Mouse (Mus musculus): ENCODE results near the gene Bik. TPM values are rescaled to one million over a fixed set of nuclear protein-coding genes. Genes with fewer than 3 reads are reported as not detected.

Bik gene
- polyA plus RNA-seq, 1 experiment from 2014 or later, result 3.2 TPM

- H3K4me2 ChIP-seq (ENCODE audit: low read depth, severe bottlenecking), result no peak overlapping the region
- 87% methylated on average over 20 of the region's 20 CpGs for whole genome bisulfite sequencing
- DNase-seq (ENCODE audit: low spot score) (no peak), ATAC-seq (ENCODE audit: insufficient number of reproducible peaks, low FRiP score, low TSS enrichment, low read depth) (no peak)
- H3K27ac ChIP-seq (replicated peaks; ENCODE audit: low read depth, low read length), result no peak overlapping the region
- H3K9ac ChIP-seq (ENCODE audit: low read length), result no peak overlapping the region
- H3K4me1 ChIP-seq (ENCODE audit: control insufficient read depth, insufficient read depth, low read length), result no peaks in the 10 kb centered on the region
- H3K9me3 ChIP-seq (ENCODE audit: control insufficient read depth, low read length), result no peaks in the 10 kb centered on the region
- no peaks in the 10 kb centered on the region for H3K27me3 ChIP-seq (ENCODE audit: control insufficient read depth, insufficient read depth, low read length)
- H3K36me3 ChIP-seq (ENCODE audit: control insufficient read depth, insufficient read depth, low read length), result no peaks in the 10 kb centered on the region
- no peak overlapping the region for H3K4me3 ChIP-seq (ENCODE audit: low read depth, low read length)
These were observed 37.2 kb upstream of the Bik start for GRCm38 (mm10) chr15:83489471-83489870.

- H3K4me1 ChIP-seq (ENCODE audit: control insufficient read depth, insufficient read depth, low read length), result no peaks in the 10 kb centered on the region
- H3K4me2 ChIP-seq (ENCODE audit: low read depth, severe bottlenecking), result no peak overlapping the region
- H3K9me3 ChIP-seq (ENCODE audit: control insufficient read depth, low read length), result no peaks in the 10 kb centered on the region
- no peaks in the 10 kb centered on the region for H3K27me3 ChIP-seq (ENCODE audit: control insufficient read depth, insufficient read depth, low read length)
- no peak overlapping the region for H3K4me3 ChIP-seq (ENCODE audit: low read depth, low read length)
- ATAC-seq (ENCODE audit: insufficient number of reproducible peaks, low FRiP score, low TSS enrichment, low read depth) (no peak), DNase-seq (ENCODE audit: low spot score) (no peak)
- H3K27ac ChIP-seq (replicated peaks; ENCODE audit: low read depth, low read length), result no peak overlapping the region
- H3K9ac ChIP-seq (ENCODE audit: low read length), result no peak overlapping the region
- WGBS, result 88% methylated on average over 5 of the region's 5 CpGs
- no peaks in the 10 kb centered on the region for H3K36me3 ChIP-seq (ENCODE audit: control insufficient read depth, insufficient read depth, low read length)
These were observed 34.8 kb upstream of the Bik start for GRCm38 (mm10) chr15:83491891-83492290.

GRCm38 (mm10) chr15:83493856-83494571 is 32.6 kb upstream of the Bik start:
- Histone ChIP-seq H3K9me3 (ENCODE audit: control insufficient read depth, low read length) (no peaks in the 10 kb centered on the region), H3K27me3 (ENCODE audit: control insufficient read depth, insufficient read depth, low read length) (no peaks in the 10 kb centered on the region), H3K27ac (replicated peaks; ENCODE audit: low read depth, low read length) (no peak overlapping the region), H3K4me2 (ENCODE audit: low read depth, severe bottlenecking) (no peak overlapping the region), H3K4me1 (ENCODE audit: control insufficient read depth, insufficient read depth, low read length) (no peaks in the 10 kb centered on the region), H3K9ac (ENCODE audit: low read length) (no peak overlapping the region), H3K4me3 (ENCODE audit: low read depth, low read length) (no peak overlapping the region), H3K36me3 (ENCODE audit: control insufficient read depth, insufficient read depth, low read length) (no peaks in the 10 kb centered on the region)
- ATAC-seq (ENCODE audit: insufficient number of reproducible peaks, low FRiP score, low TSS enrichment, low read depth) (no peak), DNase-seq (ENCODE audit: low spot score) (no peak)
- WGBS, result 74% methylated on average over 7 of the region's 7 CpGs

GRCm38 (mm10) chr15:83494572-83494920 is 32.1 kb upstream of the Bik start:
- Histone ChIP-seq H3K4me1 (ENCODE audit: control insufficient read depth, insufficient read depth, low read length) (no peaks in the 10 kb centered on the region), H3K4me2 (ENCODE audit: low read depth, severe bottlenecking) (no peak overlapping the region), H3K27me3 (ENCODE audit: control insufficient read depth, insufficient read depth, low read length) (no peaks in the 10 kb centered on the region), H3K36me3 (ENCODE audit: control insufficient read depth, insufficient read depth, low read length) (no peaks in the 10 kb centered on the region), H3K9me3 (ENCODE audit: control insufficient read depth, low read length) (no peaks in the 10 kb centered on the region), H3K27ac (replicated peaks; ENCODE audit: low read depth, low read length) (no peak overlapping the region), H3K4me3 (ENCODE audit: low read depth, low read length) (no peak overlapping the region), H3K9ac (ENCODE audit: low read length) (no peak overlapping the region)
- ATAC-seq (ENCODE audit: insufficient number of reproducible peaks, low FRiP score, low TSS enrichment, low read depth) (no peak), DNase-seq (ENCODE audit: low spot score) (no peak)
- 71% methylated on average over 6 of the region's 6 CpGs for WGBS

GRCm38 (mm10) chr15:83495195-83495594 is 31.5 kb upstream of the Bik start:
- WGBS, result 92% methylated on average over 3 of the region's 3 CpGs
- H3K9ac ChIP-seq (ENCODE audit: low read length), result no peak overlapping the region

GRCm38 (mm10) chr15:83495787-83496367 is 30.8 kb upstream of the Bik start:
- no peaks in the 10 kb centered on the region for H3K4me1 ChIP-seq (ENCODE audit: control insufficient read depth, insufficient read depth, low read length)
- H3K9ac ChIP-seq (ENCODE audit: low read length), result no peak overlapping the region
- H3K27ac ChIP-seq (replicated peaks; ENCODE audit: low read depth, low read length), result no peak overlapping the region
- H3K27me3 ChIP-seq (ENCODE audit: control insufficient read depth, insufficient read depth, low read length), result no peaks in the 10 kb centered on the region
- DNase-seq (ENCODE audit: low spot score), result no peak
- no peak for ATAC-seq (ENCODE audit: insufficient number of reproducible peaks, low FRiP score, low TSS enrichment, low read depth)
- WGBS, result 64% methylated on average over 22 of the region's 22 CpGs
- H3K9me3 ChIP-seq (ENCODE audit: control insufficient read depth, low read length), result no peaks in the 10 kb centered on the region
- H3K4me3 ChIP-seq (ENCODE audit: low read depth, low read length), result no peak overlapping the region
- no peak overlapping the region for H3K4me2 ChIP-seq (ENCODE audit: low read depth, severe bottlenecking)
- no peaks in the 10 kb centered on the region for H3K36me3 ChIP-seq (ENCODE audit: control insufficient read depth, insufficient read depth, low read length)

More at GRCm38 (mm10) chr15:83495195-83495594, 31.5 kb upstream of the Bik start:
- no peaks in the 10 kb centered on the region for H3K36me3 ChIP-seq (ENCODE audit: control insufficient read depth, insufficient read depth, low read length)
- no peak overlapping the region for H3K4me3 ChIP-seq (ENCODE audit: low read depth, low read length)
- H3K27ac ChIP-seq (replicated peaks; ENCODE audit: low read depth, low read length), result no peak overlapping the region
- H3K27me3 ChIP-seq (ENCODE audit: control insufficient read depth, insufficient read depth, low read length), result no peaks in the 10 kb centered on the region
- H3K9me3 ChIP-seq (ENCODE audit: control insufficient read depth, low read length), result no peaks in the 10 kb centered on the region
- ATAC-seq (ENCODE audit: insufficient number of reproducible peaks, low FRiP score, low TSS enrichment, low read depth) (no peak), DNase-seq (ENCODE audit: low spot score) (no peak)
- H3K4me1 ChIP-seq (ENCODE audit: control insufficient read depth, insufficient read depth, low read length), result no peaks in the 10 kb centered on the region
- no peak overlapping the region for H3K4me2 ChIP-seq (ENCODE audit: low read depth, severe bottlenecking)

GRCm38 (mm10) chr15:83497299-83497698 is 29.4 kb upstream of the Bik start:
- Histone ChIP-seq H3K9ac (ENCODE audit: low read length) (no peak overlapping the region), H3K4me2 (ENCODE audit: low read depth, severe bottlenecking) (no peak overlapping the region), H3K27me3 (ENCODE audit: control insufficient read depth, insufficient read depth, low read length) (no peaks in the 10 kb centered on the region), H3K4me3 (ENCODE audit: low read depth, low read length) (no peak overlapping the region), H3K4me1 (ENCODE audit: control insufficient read depth, insufficient read depth, low read length) (no peaks in the 10 kb centered on the region), H3K9me3 (ENCODE audit: control insufficient read depth, low read length) (0 out of 2 replicates have a peak, but pooled peaks cover under 1% of the 10 kb centered on the region), H3K27ac (replicated peaks; ENCODE audit: low read depth, low read length) (no peak overlapping the region), H3K36me3 (ENCODE audit: control insufficient read depth, insufficient read depth, low read length) (no peaks in the 10 kb centered on the region)
- ATAC-seq (ENCODE audit: insufficient number of reproducible peaks, low FRiP score, low TSS enrichment, low read depth) (no peak), DNase-seq (ENCODE audit: low spot score) (no peak)
- WGBS, result 92% methylated on average over 6 of the region's 6 CpGs

GRCm38 (mm10) chr15:83499211-83499755 is 27.4 kb upstream of the Bik start:
- H3K9ac ChIP-seq (ENCODE audit: low read length), result no peak overlapping the region
- no peaks in the 10 kb centered on the region for H3K4me1 ChIP-seq (ENCODE audit: control insufficient read depth, insufficient read depth, low read length)
- ATAC-seq (ENCODE audit: insufficient number of reproducible peaks, low FRiP score, low TSS enrichment, low read depth) (no peak), DNase-seq (ENCODE audit: low spot score) (no peak)
- H3K27ac ChIP-seq (replicated peaks; ENCODE audit: low read depth, low read length), result no peak overlapping the region
- H3K4me2 ChIP-seq (ENCODE audit: low read depth, severe bottlenecking), result no peak overlapping the region
- H3K27me3 ChIP-seq (ENCODE audit: control insufficient read depth, insufficient read depth, low read length), result no peaks in the 10 kb centered on the region
- 0 out of 2 replicates have a peak, but pooled peaks cover 2% of the 10 kb centered on the region for H3K9me3 ChIP-seq (ENCODE audit: control insufficient read depth, low read length)
- H3K36me3 ChIP-seq (ENCODE audit: control insufficient read depth, insufficient read depth, low read length), result no peaks in the 10 kb centered on the region; the same call in 1 of the 2 replicates
- no peak overlapping the region for H3K4me3 ChIP-seq (ENCODE audit: low read depth, low read length)
- 84% methylated on average over 10 of the region's 10 CpGs for WGBS
